Mouse (Mus musculus) kidney, postnatal 4 days (tissue): ENCODE data around the gene Zfp729b.
A peak's percentile ranks its signal among the peaks of the same experiment; 100 is the strongest.

Source experiments
- DNase-seq, 2 experiments: peaks; one replicate each; pipeline ENCODE4 v3.0.0; 2021; ENCODE audit warnings: mixed read lengths in 2 of 2

Zfp729b gene

GRCm38 (mm10) chr13:67609066-67609876 is at the start of gene Zfp729b:
Zfp729b (minus strand) TSS chr13:67609707.
- peak; percentile 94 to 96 for DNase-seq

- no peak for DNase-seq
Observed at GRCm38 (mm10) chr13:67652496-67652895, 43.0 kb upstream of the Zfp729b start.

DNA sequence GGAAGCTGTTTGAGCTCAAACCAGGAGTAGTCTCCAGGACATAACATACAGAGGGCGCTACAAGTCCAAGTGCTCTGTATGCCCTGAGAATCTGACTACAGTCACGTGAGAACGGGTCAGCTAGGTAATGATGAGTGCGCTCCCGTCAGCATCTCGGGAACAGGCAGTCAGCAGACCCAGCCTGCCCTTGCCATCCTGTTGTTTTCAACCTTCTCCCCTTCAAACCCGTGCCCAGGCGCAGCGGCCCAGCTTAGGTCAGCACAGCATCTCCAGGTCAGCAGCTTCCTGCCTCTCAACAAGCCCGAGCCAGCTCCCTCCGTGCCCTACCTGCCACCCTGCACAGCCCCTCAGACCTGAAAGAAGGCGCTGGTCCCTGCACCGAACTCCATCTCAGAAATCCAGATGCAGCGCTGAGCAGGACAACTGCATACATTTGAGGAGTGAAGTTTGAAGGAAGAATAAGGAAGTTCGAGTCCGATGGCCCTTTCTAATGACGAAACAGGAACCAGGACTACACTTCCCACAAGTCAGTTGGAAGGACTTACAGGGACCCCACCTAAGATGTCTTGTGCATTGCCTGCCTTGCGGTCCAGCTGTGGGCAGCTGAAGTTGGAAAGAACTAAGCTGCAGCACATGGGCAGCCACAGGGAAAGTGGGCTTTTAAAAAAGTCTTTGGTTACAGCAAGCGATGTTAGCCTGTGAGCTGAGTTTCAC is 27.9 kb upstream of the Zfp729b start, which contains the start of the genes Gm49345 and Zfp729a:
Gm49345 (minus strand) TSS at position 476 of the 714 bp plus-strand sequence.
Zfp729a (minus strand) TSS at position 498 of the 714 bp plus-strand sequence.
- peak; percentile 87 to 91 for DNase-seq

GRCm38 (mm10) chr13:67610108-67610507 is 601 bp upstream of the Zfp729b start:
- DNase-seq, result no peak

DNA sequence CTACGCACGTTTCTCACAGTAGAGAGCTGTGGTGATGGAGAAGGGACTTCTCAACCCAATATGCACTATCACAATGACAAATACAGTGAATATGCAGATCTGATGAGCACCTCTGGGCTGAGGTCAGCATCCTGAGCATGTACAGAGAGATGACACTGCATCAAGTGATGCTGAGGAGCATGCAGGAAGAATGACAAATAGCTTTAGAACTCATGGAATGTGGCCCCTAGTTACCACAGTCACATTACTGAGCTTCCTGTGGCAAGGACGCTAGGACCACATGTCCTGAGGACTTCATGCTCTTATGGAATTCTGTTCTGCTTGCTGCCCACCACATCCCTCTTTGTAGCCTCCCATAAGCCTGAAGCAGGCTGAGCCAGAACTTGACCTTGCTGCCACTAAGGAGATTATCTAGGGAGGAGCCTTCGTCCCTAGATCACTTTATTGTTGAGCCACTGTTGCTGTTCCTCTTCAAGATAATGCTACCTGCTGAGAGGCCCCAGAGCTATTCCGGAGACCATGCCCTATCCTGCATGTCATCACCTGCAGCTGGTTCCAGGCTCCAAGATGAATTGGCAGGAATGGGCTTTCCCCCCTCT is 36.8 kb downstream of the Zfp729b start:
- DNase-seq, result no peak

- DNase-seq, result no peak
Observed at GRCm38 (mm10) chr13:67553730-67554129, 55.8 kb downstream of the Zfp729b start, which contains the start of gene Zfp748. Zfp748 (minus strand) TSS chr13:67553830.

GRCm38 (mm10) chr13:67552505-67553346 is 56.8 kb downstream of the Zfp729b start:
- peak; percentile 84 to 90 for DNase-seq

GRCm38 (mm10) chr13:67545941-67546340 is 63.6 kb downstream of the Zfp729b start:
- DNase-seq, result no peak
